Mouse (Mus musculus) CD4-positive naive resting alpha-beta T cell, adult 57 days (primary cell): ENCODE measurements around the gene Klhl13. TPM values are rescaled to one million over a fixed set of nuclear protein-coding genes. Genes with fewer than 3 reads are reported as not detected.

Experiments used
- total RNA-seq: library from RNA; stranded (reverse); gene quantifications from one replicate; pipeline ENCODE4 v1.2.4, GENCODE M21; 2023

Gene Klhl13
- not detected for total RNA-seq

GRCm38 (mm10) chrX:23364514-23365381 lies at the start of gene Klhl13:
TSS of gene Klhl13 (minus strand) at chrX:23365082.

